ENCODE assay signal across 9 mouse cellular contexts in the genomic region with DNA sequence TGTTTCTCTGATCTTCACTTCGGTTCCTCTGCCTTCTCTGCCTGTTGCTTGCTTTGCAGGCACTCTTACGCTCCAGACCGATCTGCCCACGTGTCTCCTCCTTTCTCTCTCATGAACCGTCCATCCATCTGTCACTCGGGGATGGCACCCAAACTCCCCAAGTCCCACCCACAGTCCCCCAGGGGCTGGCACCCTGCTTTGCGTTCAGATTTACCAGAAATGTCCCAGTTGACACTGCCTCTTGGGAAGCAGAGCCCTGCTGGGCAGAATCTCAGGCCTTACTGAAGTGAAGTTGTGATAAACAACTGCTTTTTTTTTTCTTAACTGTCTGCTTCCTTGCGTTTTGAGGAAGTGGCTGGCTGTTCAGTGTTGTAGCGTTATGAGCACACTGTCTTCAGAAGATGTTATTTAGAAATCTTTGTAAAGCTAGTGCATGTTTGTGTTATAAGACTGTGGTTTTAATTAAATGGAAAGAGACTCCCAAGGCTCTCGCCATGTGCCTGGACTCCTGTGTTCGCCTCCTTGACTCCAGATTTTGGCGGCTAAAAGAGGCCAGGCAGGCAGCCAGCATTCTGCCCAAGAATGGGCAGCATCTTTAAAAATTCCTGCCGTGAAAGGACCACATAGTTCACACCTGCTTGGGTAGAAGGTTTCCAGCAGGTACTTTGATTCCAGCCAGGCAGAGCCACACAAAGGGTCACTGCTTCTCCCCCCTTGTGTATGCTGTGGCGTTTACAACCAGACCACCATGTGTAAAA. TPM values are rescaled to one million over a fixed set of nuclear protein-coding genes. Genes with fewer than 3 reads are reported as not detected.
A peak's percentile ranks its signal among the peaks of the same experiment; 100 is the strongest.
DNase-seq lines count a peak whose midpoint lies in the region; ATAC-seq and TF ChIP-seq lines count a peak whose summit lies in the region.
"Had no signal": no experiment of that assay in that cellular context is flagged by ENCODE, and none has a peak within 500 bp of the region (broad histone marks: within the 10 kb centered on the region; RNA-seq: fewer than 3 reads in every experiment).

TSS of gene Arhgap25 (minus strand) at position 307 of the 758 bp plus-strand sequence.

- H3K9me3 ChIP-seq in liver, embryonic 12.5 days (replicated peaks) = no peaks in the 10 kb centered on the region
- H3K9me3 ChIP-seq in hindbrain, embryonic 12.5 days (replicated peaks) = no peaks in the 10 kb centered on the region
- H3K9me3 ChIP-seq: hindbrain, embryonic 15.5 days had no signal

- no peak for TF ChIP-seq CTCF in bone marrow, adult 2 months (IDR thresholded peaks at IDR 0.05; ENCODE audit: control insufficient read depth, insufficient read depth, low read length)
- no peak for TF ChIP-seq CTCF in small intestine, adult 2 months (IDR thresholded peaks at IDR 0.05; ENCODE audit: extremely low read depth, insufficient read length, insufficient replicate concordance, low read depth, low read length)

- 0 out of 2 replicates have a peak, but pooled peaks have one; percentile 5 for TF ChIP-seq POLR2A in bone marrow, adult 2 months (IDR thresholded peaks at IDR 0.05; ENCODE audit: borderline replicate concordance, control insufficient read depth, low read depth, low read length)
- no peak for TF ChIP-seq POLR2A in small intestine, adult 2 months (IDR thresholded peaks at IDR 0.05; ENCODE audit: low read depth, low read length)

- peak within 1 kb of the TSS; percentile 81 for H3K4me3 ChIP-seq in bone marrow, adult 2 months (replicated peaks; ENCODE audit: control insufficient read depth, low read depth, low read length)
- H3K4me3 ChIP-seq in liver, embryonic 12.5 days = 0 out of 2 replicates have a peak within 1 kb of the TSS, but pooled peaks have one; percentile 10
- peak within 1 kb of the TSS; percentile 62 for H3K4me3 ChIP-seq in small intestine, adult 2 months (ENCODE audit: low read depth, low read length)
- H3K4me3 ChIP-seq in hindbrain, embryonic 12.5 days = no peak within 1 kb of the TSS
- H3K4me3 ChIP-seq: hindbrain, embryonic 15.5 days had no signal

- peak within 1 kb of the TSS; percentile 92 for H3K27ac ChIP-seq in bone marrow, adult 2 months (ENCODE audit: control insufficient read depth, insufficient read depth, low read depth, low read length, poor library complexity)
- peak within 1 kb of the TSS; percentile 54; the same call in 1 of the 2 replicates for H3K27ac ChIP-seq in liver, embryonic 12.5 days
- peak within 1 kb of the TSS; percentile 69 for H3K27ac ChIP-seq in small intestine, adult 2 months (ENCODE audit: insufficient read depth, low read depth, low read length)
- H3K27ac ChIP-seq in hindbrain, embryonic 12.5 days = no peak within 1 kb of the TSS
- H3K27ac ChIP-seq: hindbrain, embryonic 15.5 days had no signal

- 3% methylated on average over 14 of the region's 14 CpGs for WGBS in bone marrow, adult 2 months
- 29% methylated on average over 14 of the region's 14 CpGs for WGBS in liver, embryonic 12.5 days (ENCODE audit: insufficient replicate concordance)
- 55% methylated on average over 14 of the region's 14 CpGs for WGBS in small intestine, adult 2 months
- WGBS in hindbrain, embryonic 12.5 days = 67% methylated on average over 14 of the region's 14 CpGs

- no peak within 1 kb of the TSS for H3K9ac ChIP-seq in liver, embryonic 12.5 days
- no peak within 1 kb of the TSS for H3K9ac ChIP-seq in hindbrain, embryonic 12.5 days
- H3K9ac ChIP-seq: hindbrain, embryonic 15.5 days had no signal

- no peak for ATAC-seq in liver, embryonic 12.5 days
- ATAC-seq in hindbrain, embryonic 12.5 days (ENCODE audit: low FRiP score) = no peak

- peak; percentile 12 to 33 for DNase-seq in heart, adult 9 months (ENCODE audit: low spot score in 2 of 2)
- DNase-seq in heart, adult 8-10 months (ENCODE audit: low spot score) = no peak
- no peak for DNase-seq in testis, postnatal 14 days (ENCODE audit: low spot score)
- DNase-seq in urinary bladder, postnatal 36 days (ENCODE audit: low spot score in 2 of 2) = no peak

- H3K4me1 ChIP-seq in bone marrow, adult 2 months (ENCODE audit: control insufficient read depth, insufficient read depth, low read length) = peaks cover 11% of the 10 kb centered on the region
- H3K4me1 ChIP-seq in liver, embryonic 12.5 days = peaks cover 47% of the 10 kb centered on the region
- peaks cover 3% of the 10 kb centered on the region; the same call in 1 of the 2 replicates for H3K4me1 ChIP-seq in small intestine, adult 2 months (ENCODE audit: control insufficient read depth, insufficient read depth, insufficient read length, low read length)
- peaks cover 3% of the 10 kb centered on the region; the same call in 1 of the 2 replicates for H3K4me1 ChIP-seq in hindbrain, embryonic 12.5 days
- H3K4me1 ChIP-seq: hindbrain, embryonic 15.5 days had no signal

- no peaks in the 10 kb centered on the region for H3K36me3 ChIP-seq in liver, embryonic 12.5 days
- H3K36me3 ChIP-seq in small intestine, adult 2 months (ENCODE audit: control insufficient read depth, insufficient read depth, low read length) = no peaks in the 10 kb centered on the region
- H3K36me3 ChIP-seq in hindbrain, embryonic 12.5 days = no peaks in the 10 kb centered on the region
- H3K36me3 ChIP-seq: hindbrain, embryonic 15.5 days had no signal

- H3K4me2 ChIP-seq in liver, embryonic 12.5 days = peak within 1 kb of the TSS; percentile 22; the same call in 1 of the 2 replicates
- no peak within 1 kb of the TSS for H3K4me2 ChIP-seq in hindbrain, embryonic 12.5 days (replicated peaks)
- H3K4me2 ChIP-seq: hindbrain, embryonic 15.5 days had no signal

- peaks cover 38% of the 10 kb centered on the region for H3K27me3 ChIP-seq in liver, embryonic 12.5 days (replicated peaks)
- no peaks in the 10 kb centered on the region for H3K27me3 ChIP-seq in small intestine, adult 2 months (ENCODE audit: control insufficient read depth, insufficient read depth, low read length)
- H3K27me3 ChIP-seq in hindbrain, embryonic 12.5 days = no peaks in the 10 kb centered on the region
- H3K27me3 ChIP-seq: hindbrain, embryonic 15.5 days had no signal

RNA-seq across cellular contexts. Expression of gene Arhgap25, which starts in this region (rescaled TPM):
- total RNA-seq in heart, adult 8-10 months (2022) = 1 to 10 TPM; 2.4 to 3.6 (median 2.9) TPM
- polyA plus RNA-seq in bone marrow, adult 2 months (2011; ENCODE audit: insufficient read depth, insufficient read length, low replicate concordance, missing spikeins) = 9.9 and 24.4 TPM in 2 replicates
- 5.2 and 5.4 TPM in 2 replicates for polyA plus RNA-seq in liver, embryonic 12.5 days (2016; fragmentation: Nextera tagmentation; extraction: Ambion mirVana)
- polyA plus RNA-seq in small intestine, adult 2 months (2012; rRNA removed) = 0.85 and 1.9 TPM in 2 replicates
- 2.3 and 2.8 TPM in 2 replicates for polyA plus RNA-seq in hindbrain, embryonic 12.5 days (2016; fragmentation: Nextera tagmentation; extraction: Ambion mirVana)

Comparison
In these comparisons a context has a peak if more than half of its experiments do, and no peak if none do; other contexts are left out.
1. DNase-seq: peak in heart, adult 9 months (2 of 2); none in heart, adult 8-10 months (single experiment), testis, postnatal 14 days (single experiment) and urinary bladder, postnatal 36 days (0 of 2).